Mouse (Mus musculus) lung, embryonic 16.5 days (tissue): ENCODE data around the gene Sptbn1. TPM values are rescaled to one million over a fixed set of nuclear protein-coding genes. Genes with fewer than 3 reads are reported as not detected.

Source experiments
- ATAC-seq: fragments of 200-750 bp; cut with Nextera tagmentation; 2 replicates; pipeline ENCODE4 v1.8.0; 2017; ENCODE audit warnings: low read depth, mild to moderate bottlenecking, moderate library complexity
- H3K27ac ChIP-seq: fragments of 300-500 bp; sonication (generic); 2 replicates; pipeline ENCODE4 v1.5.1; 2014; ENCODE audit warnings: mild to moderate bottlenecking, control low read depth, low read length
- H3K27me3 ChIP-seq: fragments of 300-500 bp; sonication (generic); 2 replicates; pipeline ENCODE4 v1.6.1; 2014; ENCODE audit warnings: low read depth, low read length, mixed read lengths; ENCODE audit not compliant: control insufficient read depth, insufficient read depth
- H3K36me3 ChIP-seq: fragments of 300-500 bp; sonication (generic); 2 replicates; pipeline ENCODE4 v1.6.1; 2014; ENCODE audit warnings: low read length; ENCODE audit not compliant: control insufficient read depth, insufficient read depth
- H3K4me1 ChIP-seq: fragments of 300-500 bp; sonication (generic); replicated peaks from 2 replicates; pipeline ENCODE4 v1.6.1; 2014; ENCODE audit warnings: low read length, mixed read lengths; ENCODE audit not compliant: control insufficient read depth, insufficient read depth
- H3K4me2 ChIP-seq: fragments of 300-500 bp; sonication (generic); 2 replicates; pipeline ENCODE4 v1.6.1; 2014; ENCODE audit warnings: low read depth, low read length, control low read depth
- H3K4me3 ChIP-seq: fragments of 300-500 bp; sonication (generic); 2 replicates; pipeline ENCODE4 v1.5.1; 2014; ENCODE audit warnings: mild to moderate bottlenecking, low read length, control low read depth
- H3K9ac ChIP-seq: fragments of 300-500 bp; sonication (generic); 2 replicates; pipeline ENCODE4 v1.6.1; 2014; ENCODE audit warnings: low read length, control low read depth
- H3K9me3 ChIP-seq: fragments of 300-500 bp; sonication (generic); 2 replicates; pipeline ENCODE4 v1.6.1; 2016; ENCODE audit warnings: low read length; ENCODE audit not compliant: control insufficient read depth
- WGBS: fragments of 180-500 bp; shearing (Covaris S2); extraction: QIAGEN DNeasy Blood & Tissue Kit; methylation state at CpG from one replicate; pipeline ENCODE4 v1.1.7; 2014; 5-methylcytosine and 5-hydroxymethylcytosine counted together
- polyA plus RNA-seq: library from polyadenylated mRNA; unstranded; fragments of >200 nt; fragmentation: Nextera tagmentation; extraction: Ambion mirVana; gene quantifications from 2 replicates; pipeline ENCODE4 v1.2.1, GENCODE M21; 2015

Sptbn1 gene
- polyA plus RNA-seq, 1 experiment from 2014 or later = 169 TPM

- H3K9ac ChIP-seq = no peak overlapping the region
- H3K9me3 ChIP-seq = no peaks in the 10 kb centered on the region
- no peak overlapping the region for H3K27ac ChIP-seq
- ATAC-seq = no peak
- WGBS = 30% methylated on average over 8 of the region's 8 CpGs
- H3K27me3 ChIP-seq = no peaks in the 10 kb centered on the region
- no peaks in the 10 kb centered on the region for H3K4me1 ChIP-seq
- H3K4me3 ChIP-seq = no peak overlapping the region
- H3K4me2 ChIP-seq = no peak overlapping the region
- H3K36me3 ChIP-seq = no peaks in the 10 kb centered on the region
These were observed 210.7 kb downstream of the Sptbn1 start for GRCm38 (mm10) chr11:30057299-30057698.

Other genes starting within 250 kb of the Sptbn1 start
- gene Eml6, start 242.1 kb downstream of the Sptbn1 start, polyA plus RNA-seq = 0.25 and 0.83 TPM in 2 replicates
- gene 4930505A04Rik, start 203.7 kb upstream of the Sptbn1 start, polyA plus RNA-seq = 0.23 and 0.31 TPM in 2 replicates